Mouse (Mus musculus): Measurements from ENCODE around the gene Ttc9.

Ttc9 gene

DNA sequence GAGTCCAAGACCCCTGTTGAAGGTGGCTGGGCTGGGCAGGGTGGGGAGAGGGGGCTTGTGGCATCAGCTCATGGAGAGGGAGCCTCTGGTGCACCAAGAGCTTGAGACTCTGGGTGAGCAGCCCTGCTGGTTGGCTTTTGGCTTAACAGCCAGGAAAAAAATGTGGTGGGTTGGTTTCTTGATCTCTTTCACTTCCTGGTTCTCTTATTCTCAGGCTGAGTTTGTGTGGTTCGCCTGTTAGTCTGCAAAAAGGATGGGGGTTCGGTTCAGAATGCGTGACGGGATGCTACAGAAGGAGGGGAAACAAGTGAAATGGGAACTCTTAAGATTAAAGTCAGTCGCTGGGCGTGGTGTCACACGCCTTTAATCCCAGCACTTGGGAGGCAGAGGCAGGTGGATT lies 27.0 kb downstream of the Ttc9 start:
- DNase-seq (ENCODE audit: low spot score): no peak

DNA sequence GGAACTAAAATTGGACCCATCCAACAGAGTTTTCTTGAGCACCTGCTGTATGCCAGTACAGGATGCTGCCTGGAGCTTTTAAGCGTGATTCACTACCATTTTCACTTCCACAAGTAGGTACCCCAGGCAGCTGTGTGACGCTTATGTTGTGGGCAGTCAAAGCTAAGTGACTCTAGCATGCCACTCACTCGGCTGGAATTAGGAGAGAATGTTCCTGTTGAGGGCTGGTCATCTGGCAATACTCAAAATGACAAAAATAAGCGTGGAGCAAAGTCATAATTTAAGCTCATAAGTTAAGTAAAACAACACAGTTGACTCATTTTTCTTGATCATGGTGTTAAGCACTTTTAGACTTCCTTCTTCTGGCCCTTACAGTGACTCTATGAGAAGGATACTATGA lies 31.0 kb downstream of the Ttc9 start:
- no peak for DNase-seq (ENCODE audit: low spot score)

DNA sequence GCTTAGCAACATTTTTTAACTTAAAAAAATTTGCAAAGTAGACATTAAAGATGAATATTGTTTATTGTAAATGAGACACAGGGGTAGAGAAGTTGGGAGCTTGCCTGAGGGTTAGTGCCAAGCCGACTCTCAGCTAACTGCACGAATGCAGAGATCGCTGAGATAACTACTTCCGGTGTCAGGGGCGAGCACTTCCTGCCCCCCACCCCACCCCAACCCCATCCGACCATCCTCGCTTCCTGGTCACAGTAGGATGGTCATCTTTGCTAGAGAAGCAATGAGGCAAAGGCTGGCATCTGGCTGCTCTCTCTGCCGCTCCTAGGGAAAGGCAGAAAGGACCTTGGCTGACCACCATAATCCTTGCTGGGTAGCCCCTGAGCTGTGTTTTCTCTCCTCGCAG lies 32.1 kb downstream of the Ttc9 start:
- DNase-seq (ENCODE audit: low spot score): no peak

DNA sequence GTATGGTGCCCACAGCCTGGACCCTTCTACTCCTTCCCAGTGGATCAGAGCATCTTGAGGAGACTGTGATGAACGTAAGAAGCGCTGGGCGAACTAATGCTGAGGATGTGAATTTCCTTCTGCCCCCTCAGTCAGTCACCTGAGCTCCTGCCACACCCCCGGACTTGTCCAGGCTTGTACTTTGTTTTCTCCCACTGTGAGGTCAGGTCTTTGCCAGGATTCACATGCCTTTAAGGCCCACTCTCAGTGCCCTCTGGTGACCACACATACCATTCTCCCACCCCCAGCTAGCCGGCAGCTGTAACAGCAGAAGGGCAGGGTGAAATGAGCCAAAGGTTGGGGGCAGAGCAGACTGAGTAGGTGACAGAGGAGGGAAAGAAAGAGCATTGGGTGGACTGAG lies 32.9 kb downstream of the Ttc9 start:
- no peak for DNase-seq (ENCODE audit: low spot score)

DNA sequence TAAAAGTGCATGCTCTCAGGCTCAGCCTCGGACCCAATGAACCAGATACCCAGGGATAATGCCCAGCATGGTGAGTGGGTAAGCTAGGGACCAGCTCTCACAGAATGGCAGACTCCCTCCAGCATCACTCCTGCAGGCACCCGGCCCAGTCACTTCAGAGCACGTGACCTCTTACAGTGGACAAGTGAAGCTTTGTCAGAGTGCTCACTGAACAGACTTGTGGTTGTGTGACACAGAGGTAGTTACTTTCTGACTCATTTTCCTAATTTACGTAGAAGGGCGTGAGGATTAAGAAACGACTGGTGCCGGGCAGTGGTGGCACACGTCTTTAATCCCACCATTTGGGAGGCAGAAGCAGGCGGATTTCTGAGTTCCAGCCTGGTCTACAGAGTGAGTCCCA lies 37.4 kb downstream of the Ttc9 start:
- DNase-seq (ENCODE audit: low spot score): no peak

DNA sequence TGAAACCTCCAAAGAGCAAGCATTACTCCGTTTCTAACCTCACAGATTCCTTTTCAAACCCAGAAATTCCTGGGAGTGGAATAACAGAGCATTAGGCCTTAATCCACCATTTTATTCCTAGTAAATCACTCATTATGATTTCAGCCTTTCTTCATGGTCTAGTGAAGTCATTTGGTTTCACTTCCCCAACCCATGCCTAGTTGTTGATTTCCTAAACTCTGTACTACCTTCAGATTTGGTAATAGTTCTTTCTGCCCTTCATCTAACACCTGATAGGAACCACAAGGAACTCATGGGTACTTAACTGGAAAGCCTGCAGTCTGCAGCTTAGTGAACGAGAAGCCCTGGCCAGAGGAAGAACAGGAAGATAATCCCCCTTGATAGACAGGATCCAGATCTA lies 44.5 kb downstream of the Ttc9 start:
- DNase-seq (ENCODE audit: low spot score): no peak

DNA sequence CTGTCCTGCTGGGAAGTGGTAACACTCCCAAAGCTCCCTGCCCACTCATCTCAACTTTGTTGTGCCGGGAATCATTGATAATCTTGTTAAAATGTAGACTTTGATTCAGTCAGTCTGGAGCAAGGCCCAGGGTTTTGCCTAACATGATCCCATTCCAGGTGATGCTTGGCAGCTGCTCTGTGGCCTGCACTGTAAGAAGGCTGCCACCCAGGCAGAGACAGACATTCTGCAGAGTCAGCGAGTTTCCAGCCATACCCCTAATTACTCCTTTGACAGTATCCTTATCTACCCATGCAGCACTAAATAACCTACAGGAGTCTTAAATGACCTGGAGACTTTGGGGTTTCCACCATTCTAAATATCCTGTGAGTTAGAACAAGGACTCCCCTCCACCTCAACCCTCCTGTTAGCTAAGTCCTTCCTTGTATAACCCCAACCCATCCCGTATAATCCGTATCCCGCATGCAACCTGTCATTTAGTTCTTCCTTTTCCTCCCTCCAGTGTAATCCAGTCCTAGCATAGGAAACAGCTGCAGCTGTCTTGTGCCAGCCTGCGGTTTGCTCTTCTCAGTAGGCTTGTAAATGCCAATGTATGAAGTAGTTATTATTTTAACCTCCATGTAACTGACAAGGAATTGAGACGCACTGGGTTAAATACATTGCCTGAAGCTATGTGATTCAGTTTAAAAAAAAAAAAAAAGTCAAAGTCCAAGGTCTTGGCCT lies 48.9 kb downstream of the Ttc9 start:
- DNase-seq (ENCODE audit: low spot score): no peak

DNA sequence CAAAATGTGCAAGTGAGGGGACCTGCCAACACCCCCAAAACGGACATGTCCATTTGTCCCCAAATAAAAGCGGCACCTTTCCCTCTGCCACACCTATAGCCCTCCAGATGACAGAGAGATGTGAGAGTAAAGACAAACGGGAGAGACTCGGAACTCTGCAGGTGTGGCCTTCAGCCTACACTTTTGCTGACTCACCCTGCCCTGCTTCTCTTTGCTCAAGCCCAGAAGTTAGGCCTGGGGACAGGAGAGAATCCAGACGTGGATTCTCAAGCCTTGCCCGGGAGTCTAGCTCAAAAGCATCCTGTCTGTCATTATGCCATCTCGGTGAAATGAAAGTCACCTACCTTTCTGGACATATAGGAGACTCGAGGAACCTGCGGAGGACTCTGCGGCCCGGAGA lies 52.3 kb downstream of the Ttc9 start:
- DNase-seq (ENCODE audit: low spot score): no peak

DNA sequence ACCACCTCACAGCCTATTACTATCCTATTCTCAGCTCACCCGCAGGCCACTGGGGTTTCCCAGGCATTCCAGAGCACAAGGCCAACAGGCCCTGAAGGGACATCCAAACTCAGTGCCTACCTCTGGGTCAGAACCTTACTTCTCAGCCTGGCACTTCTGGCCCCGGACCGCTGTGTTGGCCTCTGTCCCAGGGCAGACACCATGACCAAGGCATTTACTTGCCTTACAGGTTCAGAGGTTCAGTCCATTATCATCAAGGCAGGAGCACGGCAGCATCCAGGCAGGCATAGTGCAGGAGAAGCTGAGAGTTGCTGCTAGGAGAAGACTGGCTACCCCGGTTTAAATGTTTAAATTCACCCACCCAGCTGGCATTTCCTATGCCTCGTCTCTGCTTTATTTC lies 53.0 kb downstream of the Ttc9 start:
- DNase-seq (ENCODE audit: low spot score): no peak

DNA sequence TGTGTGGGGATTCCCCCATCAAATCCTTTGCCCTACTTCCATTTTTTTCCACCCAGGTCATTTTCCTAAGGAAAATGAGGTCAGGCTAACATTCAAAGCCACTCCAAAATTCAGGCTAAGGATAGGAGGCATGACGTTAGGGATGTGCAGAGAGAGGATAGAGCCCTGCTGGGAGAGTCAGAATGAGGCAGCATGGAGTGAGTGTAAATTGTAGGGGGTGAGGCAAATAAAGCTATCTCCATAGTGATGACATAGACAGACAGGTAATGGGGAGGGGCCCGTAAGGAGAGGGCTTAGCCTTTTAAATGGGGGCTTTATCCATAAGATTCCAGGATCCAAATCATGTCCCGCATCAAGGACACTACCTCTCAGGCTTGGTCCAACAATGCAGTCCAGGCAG lies 54.9 kb downstream of the Ttc9 start:
- DNase-seq (ENCODE audit: low spot score): no peak

DNA sequence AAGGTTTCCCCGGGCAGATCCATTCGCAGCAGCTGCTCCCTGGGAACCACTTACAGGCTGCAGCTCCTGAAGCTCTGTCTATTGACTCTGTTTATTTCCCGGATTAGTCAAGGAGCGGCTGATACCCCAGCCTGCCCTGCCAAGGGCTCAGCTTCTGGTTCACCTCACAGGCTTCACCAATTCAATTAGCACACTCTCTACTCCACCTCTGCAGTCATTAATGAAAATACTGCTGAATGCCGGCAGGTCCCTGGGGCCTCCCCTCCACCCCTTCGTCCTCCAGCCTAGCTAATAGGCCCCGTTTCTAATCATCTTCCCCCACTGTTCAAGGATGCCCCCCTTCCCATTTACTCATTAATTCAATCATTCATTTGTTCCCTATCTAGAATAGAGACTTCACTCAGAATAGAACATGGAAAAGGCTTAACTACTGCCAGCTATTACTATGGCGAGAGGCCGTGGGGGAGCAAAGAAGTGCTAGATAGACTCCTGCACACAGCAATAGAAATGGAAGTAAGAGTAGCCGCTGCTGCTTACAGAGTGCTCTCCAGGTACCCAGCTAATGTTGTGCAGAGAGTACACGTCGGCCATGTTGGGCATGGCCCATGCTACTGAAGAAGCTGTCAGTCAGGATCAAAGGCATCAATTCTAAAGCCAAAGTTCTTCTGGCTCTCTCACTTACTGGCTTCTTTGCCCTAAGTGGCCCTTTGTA lies 55.5 kb downstream of the Ttc9 start:
- no peak for DNase-seq (ENCODE audit: low spot score)

DNA sequence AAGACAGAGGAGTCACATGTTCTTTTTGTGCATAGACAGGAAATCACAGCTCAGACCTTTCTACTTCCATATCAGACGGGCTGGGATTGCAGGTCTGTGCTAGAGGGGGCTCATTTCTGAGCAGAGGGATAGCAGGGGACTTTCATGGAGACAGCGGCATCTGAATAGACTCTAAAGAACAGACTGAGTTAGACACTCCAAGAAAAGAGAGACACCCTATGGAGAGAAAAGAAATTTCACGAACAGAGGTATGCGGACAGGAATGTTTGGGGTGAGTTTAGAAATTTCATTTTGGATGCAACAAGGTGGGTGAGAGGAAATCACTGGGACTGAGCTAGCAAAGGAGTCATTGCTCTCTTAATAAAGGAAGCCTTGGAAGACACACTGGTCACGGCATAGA lies 56.8 kb downstream of the Ttc9 start:
- DNase-seq (ENCODE audit: low spot score): no peak

DNA sequence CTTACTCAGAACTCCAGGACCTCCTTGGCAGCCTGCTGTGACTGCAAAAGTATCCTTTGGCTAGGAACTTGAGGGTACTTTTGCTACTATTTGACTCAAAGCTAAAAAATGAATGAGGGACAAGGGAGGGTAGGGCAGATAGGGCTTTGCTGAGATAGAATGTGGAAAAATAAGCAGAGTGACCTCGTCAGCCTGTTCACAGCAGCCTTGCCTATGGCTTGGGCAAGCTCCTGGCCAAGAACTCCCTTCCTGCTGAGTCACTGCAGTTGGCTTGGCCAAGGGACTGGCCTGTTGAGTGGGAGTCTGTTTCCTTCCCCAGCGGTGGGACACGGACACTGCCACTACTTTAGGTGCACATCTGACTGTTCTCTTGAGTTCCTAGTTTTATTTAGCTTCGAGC lies 57.5 kb downstream of the Ttc9 start:
- DNase-seq (ENCODE audit: low spot score): no peak

DNA sequence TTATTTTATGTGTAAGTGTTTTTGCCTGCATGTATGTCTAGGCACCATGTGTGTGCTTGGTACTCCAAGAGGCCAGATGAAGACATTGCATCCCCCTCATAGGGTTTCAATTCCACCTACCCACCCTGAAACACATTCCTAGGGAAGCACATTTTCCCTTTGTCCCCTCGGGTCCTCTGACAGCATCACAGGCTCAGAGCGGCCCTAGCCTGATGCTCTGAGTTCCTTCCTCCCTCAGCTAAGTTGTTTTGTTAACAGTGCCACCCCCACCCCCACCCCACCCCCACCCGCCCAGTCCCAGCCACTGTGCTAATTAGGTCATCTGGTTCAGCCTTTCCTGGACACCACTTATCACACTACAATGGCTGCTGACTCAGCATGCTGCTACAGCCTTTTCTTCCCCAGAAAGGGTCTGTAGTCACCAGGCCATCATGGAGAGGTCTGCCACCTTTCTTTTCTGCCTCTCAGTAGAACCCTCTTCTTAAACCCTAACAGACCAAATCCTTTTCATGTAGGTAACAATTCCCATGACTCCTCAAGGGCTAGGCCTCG lies 58.5 kb downstream of the Ttc9 start:
- no peak for DNase-seq (ENCODE audit: low spot score)

DNA sequence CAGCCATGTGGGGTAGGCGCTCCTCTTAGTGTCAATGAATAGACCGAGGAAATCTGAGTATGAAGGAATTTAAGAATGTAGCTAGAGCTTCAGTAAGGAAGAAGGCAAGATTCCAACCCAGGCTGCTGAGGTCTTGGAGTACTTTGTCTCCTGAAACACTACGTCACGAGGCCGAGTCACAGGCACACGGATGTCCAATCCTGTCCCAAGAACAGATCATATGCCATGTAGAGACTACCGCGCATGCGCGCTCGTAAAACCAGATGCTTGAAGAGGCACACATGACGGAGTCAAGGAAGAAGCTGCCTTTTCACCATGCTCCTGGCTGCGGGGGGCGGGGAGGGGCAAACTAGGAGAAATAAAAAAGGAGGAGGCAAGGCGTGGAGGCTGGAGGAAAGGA lies 59.1 kb downstream of the Ttc9 start:
- no peak for DNase-seq (ENCODE audit: low spot score)

DNA sequence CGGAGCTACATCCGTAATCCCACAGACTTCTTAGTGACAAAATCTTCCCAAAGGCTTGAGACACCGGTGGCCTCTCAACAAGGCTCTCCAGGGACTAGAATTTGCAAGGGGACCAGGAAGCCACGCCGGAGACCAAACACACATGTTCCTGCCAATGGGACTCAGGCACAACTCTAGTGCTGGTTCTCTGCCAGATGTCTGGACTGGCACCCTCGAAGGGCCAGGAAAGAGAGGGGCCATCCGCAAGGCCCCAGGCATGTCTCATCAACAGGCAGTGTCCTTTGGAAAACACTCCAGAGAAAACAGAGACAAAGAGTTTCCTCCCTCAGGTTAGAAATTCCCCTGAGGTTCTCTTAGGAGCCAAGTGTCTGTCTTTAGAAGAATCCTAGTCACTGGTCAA lies 59.7 kb downstream of the Ttc9 start:
- DNase-seq (ENCODE audit: low spot score): no peak

DNA sequence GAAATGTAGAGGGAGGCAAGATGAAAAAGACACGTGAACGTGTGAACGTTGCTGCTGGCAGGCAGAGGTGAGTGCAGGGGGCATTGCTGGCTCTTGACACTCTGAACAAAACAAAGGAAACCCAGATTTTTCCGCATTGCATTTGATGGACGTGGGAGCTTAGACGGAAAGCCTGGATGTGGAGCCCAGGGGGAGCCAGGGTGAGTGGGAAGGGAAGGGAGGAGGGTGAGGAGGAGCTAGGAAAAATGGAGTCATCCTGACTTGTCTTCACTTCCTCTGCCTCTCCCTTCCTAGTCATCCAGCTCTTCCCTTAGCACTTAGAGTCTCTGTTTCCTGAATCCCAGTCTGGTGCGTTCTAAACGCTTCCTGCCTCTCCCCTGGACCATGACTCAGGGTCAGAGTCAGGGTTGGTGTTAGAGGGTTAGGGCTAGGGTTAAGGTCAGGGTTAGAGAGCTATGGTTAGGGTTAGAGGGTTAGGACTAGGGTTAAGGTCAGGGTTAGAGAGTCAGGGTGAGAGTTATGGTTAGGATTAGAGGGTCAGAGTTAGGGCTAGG lies 60.2 kb downstream of the Ttc9 start:
- DNase-seq (ENCODE audit: low spot score): no peak

DNA sequence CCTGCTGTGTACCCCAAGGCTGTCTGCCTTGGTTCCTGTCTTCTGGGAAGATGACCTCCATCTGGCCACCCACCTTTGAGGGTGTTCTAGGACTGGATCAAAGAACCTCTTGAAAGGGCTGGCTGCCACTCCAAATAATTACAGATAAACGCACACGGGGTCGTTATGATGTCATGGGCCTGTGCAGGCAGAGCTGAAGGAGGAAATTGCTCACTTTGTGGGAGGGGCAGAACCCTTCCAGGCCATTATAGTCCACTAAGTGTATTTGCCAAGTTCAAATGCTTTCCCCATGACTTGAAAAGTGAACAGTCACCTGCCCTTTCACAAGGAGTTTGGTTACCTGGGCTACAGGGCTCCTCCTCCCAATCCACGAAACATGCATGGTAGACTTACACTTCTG lies 67.0 kb downstream of the Ttc9 start:
- DNase-seq (ENCODE audit: low spot score): no peak

DNA sequence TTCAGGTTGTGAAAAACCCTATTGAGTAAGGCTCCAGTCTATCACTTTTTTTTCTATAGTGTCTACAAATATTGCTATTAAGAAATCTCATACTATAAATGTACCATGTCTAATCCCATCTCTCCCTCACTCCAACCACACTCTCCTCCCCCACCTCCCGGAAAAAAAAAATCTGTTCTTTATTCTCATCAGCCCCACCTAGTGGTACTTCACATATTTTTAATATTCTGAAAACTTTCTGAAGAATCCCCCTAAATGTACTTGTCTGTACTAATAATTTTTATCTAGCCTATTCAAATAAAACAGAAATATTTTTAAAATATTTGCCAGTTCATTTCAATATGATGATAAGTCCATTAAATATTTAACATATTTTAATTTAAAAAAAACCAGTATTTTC lies 71.9 kb downstream of the Ttc9 start:
- no peak for DNase-seq (ENCODE audit: low spot score)

DNA sequence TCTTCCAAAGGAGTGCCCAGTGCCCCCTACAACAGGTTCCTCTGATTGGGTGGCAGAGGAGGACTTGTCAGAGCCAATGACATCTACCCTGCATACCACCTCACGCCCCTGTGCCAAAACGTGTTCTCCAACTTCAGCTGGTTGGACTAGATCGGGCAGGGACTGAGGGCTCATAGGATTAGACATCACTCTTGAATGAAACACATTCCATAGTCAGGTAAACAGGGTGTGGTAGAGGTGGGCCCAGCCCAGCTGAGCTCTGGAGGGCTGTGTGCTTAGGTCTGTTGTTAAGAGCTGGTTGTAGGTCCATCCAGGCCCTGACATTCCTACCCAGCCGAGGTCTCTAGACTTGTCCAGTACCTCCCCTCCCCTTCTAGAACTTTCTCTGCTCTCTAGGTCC lies 81.6 kb downstream of the Ttc9 start:
- no peak for DNase-seq (ENCODE audit: low spot score)
